Mouse (Mus musculus) thymus, postnatal 25 days (tissue): ENCODE measurements around the gene Mrgpra3.

Experiments used
- DNase-seq: peaks from one replicate; pipeline ENCODE4 v3.0.0; 2022

Gene Mrgpra3

DNA sequence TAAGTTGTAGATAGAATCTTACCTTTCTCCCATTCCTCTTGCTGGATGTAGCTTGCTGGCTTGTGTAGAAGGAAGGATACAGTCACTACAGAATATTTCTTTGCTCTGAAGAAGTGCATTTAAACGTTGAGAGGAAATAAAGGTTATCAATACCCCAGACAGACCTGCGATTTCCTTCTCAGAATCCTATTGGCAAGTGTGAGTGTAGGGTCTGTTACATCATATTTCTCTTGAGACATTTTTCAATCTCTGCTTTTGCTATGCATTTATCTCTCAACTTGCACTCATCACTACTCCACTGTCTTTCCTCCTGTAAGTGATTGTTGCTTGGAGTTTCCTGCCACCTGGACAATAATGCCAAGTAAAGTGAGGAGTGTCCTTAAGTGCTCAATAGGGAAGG is at the start of gene Mrgpra3:
TSS of gene Mrgpra3 (minus strand) at position 101 of the 400 bp plus-strand sequence.
- DNase-seq, result no peak
